Mouse (Mus musculus) urinary bladder, postnatal 25 days (tissue): Measurements from ENCODE around the gene Olfr986.
"Not testable (repeated sequence)": the region's sequence is repeated elsewhere in the genome, so short reads cannot be mapped to it uniquely, and the experiment has no call there.

Experiments used
- DNase-seq: peaks from one replicate; pipeline ENCODE4 v3.0.0; 2022; ENCODE audit warnings: low spot score

The Olfr986 gene

DNA sequence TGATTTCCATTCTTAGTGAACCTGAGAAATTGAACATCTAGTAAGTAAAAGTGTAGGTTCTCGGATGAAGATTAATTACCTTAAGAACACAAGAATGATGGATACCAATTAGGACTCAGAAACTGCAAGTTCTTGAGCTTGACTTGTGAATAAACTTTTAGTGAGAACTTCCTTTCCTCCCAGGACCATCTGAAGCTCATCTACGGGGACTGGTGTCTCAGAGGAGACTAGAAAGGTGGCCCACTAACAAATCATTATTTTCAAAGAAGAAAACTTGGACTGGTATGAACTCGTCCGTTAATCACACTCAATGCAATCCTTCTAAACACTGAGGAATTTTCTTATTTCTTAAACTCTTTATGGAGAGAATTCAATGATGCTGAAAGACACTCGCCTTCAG, at the start of gene Olfr986:
Gene Olfr986, plus strand, starts transcription at position 301 of the 400 bp plus-strand sequence.
- no peak for DNase-seq

- no peak for DNase-seq
These were observed 43.6 kb upstream of the Olfr986 start for GRCm38 (mm10) chr9:40136987-40137688.

- DNase-seq: no peak
These were observed 41.2 kb upstream of the Olfr986 start for GRCm38 (mm10) chr9:40139484-40139883.

DNA sequence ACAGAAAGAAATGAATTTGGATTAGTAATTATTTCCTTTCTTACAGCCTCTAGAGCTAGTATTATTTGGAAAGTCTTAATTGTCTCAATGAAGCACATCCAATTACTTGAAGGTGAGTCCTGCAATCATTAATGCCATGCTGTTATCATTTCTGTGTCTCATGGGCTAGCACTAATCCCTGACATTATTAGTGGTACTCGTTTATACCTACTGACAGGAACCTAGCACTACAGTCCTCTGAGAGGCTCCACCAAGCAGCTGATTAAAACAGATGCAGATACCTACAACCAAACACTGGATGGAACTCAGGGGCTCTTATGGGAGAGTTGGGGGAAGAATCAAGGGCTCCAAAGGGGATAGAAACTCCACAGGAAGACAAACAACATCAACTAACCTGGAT, 39.2 kb upstream of the Olfr986 start:
- DNase-seq: no peak

DNA sequence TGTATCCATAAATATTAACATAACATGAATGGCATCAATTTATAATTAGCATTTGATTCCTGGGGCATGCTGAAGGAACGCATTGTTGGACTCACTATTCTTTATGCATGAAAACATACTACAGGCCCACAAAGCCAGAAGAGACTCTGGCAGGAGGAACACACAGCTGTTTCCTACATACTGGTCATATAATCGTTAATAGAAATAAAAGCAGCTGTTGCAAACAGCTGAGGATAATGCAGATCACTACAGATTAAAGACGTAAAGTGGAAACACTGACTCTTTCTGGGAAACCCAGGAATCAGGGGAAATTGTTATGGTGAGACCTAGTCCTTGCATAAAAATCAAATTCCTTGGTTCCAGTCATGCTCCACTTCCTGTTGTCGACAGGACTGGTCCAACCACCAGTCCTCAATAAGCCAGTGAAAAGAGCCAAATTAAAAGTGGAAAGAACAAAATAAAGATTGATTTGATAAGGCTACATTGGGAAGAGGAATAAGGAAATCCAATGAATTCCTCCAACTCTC, 25.5 kb upstream of the Olfr986 start:
- no peak for DNase-seq

DNA sequence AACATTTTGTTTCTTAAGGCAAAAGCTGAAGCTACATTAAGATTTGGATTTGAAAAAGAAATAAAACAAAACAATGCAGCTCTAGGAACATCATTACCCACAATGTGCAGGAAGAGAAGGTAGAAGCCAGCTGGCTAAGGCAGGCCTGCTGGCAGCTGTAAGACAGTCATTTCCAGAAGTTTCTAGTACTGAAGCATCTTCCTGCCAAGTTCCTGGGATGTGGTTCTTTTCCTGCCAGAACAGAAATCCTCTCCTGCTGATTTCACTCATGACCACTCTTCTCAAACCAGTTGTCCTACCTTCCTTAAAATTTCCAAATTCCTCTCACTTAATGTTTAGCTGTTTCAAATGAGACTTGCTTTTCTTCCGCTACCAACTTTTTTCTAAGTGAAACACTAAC, 14.3 kb upstream of the Olfr986 start:
- DNase-seq: no peak

GRCm38 (mm10) chr9:40177017-40177416, 3.7 kb upstream of the Olfr986 start:
- DNase-seq: no peak

- not testable (repeated sequence) for DNase-seq
These were observed 4.4 kb downstream of the Olfr986 start for GRCm38 (mm10) chr9:40185166-40185565.

GRCm38 (mm10) chr9:40191086-40191876, 10.6 kb downstream of the Olfr986 start:
- no peak for DNase-seq

GRCm38 (mm10) chr9:40192098-40193038, 11.6 kb downstream of the Olfr986 start, which contains the start of gene Zfp202:
Gene Zfp202 (plus strand): TSS chr9:40192316.
- peak; percentile 85 for DNase-seq

GRCm38 (mm10) chr9:40195981-40196380, 15.3 kb downstream of the Olfr986 start:
- peak; percentile 16 for DNase-seq

GRCm38 (mm10) chr9:40206546-40206950, 25.8 kb downstream of the Olfr986 start:
- DNase-seq: no peak

- DNase-seq: no peak
These were observed 30.0 kb downstream of the Olfr986 start for GRCm38 (mm10) chr9:40210744-40211143.

DNA sequence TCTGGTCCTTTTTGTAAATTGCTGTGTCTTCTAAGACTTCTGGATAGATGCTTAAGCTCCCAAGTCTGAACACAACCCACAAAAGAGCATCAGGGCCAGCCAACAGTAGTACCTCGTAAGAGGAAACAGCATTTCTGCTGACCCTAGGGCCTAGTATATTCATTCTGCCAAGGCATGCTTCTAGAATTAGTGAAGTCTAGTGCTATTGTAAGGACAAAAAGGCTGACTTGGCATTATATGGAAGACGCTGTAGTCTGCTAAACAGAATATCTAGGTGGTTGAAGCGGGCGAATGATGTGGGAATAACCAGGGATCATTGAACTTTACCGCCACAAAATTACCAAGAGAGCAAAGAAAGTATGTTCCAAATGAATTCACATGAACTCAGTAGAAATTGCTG, 33.3 kb downstream of the Olfr986 start:
- no peak for DNase-seq

GRCm38 (mm10) chr9:40216651-40217050, 35.9 kb downstream of the Olfr986 start:
- DNase-seq: no peak

DNA sequence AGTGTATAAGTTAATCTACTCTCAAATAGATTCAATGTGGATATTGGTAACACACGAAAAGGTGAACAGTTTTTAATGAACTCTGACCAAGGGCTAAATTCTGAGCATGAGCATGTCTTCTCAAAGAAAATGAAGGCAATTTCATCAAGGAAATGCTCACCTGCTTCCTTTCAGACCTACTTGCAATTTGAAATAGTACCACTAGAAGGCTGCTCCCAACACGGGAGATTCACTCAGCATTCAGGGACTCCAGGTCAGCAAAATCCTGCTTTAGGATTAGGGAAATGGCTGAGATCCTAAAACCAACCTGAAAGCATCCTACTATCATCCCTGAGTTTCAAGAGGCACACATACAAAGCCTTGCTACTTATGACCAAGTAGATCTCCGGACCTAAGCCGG, 43.6 kb downstream of the Olfr986 start:
- DNase-seq: no peak

- DNase-seq: peak; percentile 34
These were observed 47.4 kb downstream of the Olfr986 start for GRCm38 (mm10) chr9:40227874-40228789.

- no peak for DNase-seq
These were observed 48.1 kb downstream of the Olfr986 start for GRCm38 (mm10) chr9:40228804-40229331.

- no peak for DNase-seq
These were observed 48.8 kb downstream of the Olfr986 start for GRCm38 (mm10) chr9:40229479-40229878.

- DNase-seq: no peak
These were observed 50.3 kb downstream of the Olfr986 start for GRCm38 (mm10) chr9:40231019-40231418.
